Mouse (Mus musculus): ENCODE data around the gene Lmna.
A peak's percentile ranks its signal among the peaks of the same experiment; 100 is the strongest.

Gene Lmna

DNA sequence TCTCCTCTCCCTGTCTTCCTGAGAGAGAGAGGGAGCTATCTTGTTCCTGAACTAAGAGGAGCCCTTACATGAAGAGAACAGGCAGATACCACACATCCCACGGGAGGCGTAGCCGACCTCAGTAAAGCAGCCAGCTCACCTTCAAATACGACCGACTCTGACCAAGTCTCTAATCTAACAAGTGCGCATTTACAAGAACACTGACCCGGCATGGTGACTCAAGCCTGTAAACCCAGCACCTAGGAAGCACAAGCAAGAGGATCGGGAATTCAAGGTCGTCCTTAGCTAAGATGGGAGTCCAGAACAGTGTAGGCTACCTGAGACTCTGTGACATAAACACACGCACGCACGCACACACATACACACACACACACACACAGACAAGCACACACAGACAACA lies 67.3 kb downstream of the Lmna start:
- DNase-seq = no peak

DNA sequence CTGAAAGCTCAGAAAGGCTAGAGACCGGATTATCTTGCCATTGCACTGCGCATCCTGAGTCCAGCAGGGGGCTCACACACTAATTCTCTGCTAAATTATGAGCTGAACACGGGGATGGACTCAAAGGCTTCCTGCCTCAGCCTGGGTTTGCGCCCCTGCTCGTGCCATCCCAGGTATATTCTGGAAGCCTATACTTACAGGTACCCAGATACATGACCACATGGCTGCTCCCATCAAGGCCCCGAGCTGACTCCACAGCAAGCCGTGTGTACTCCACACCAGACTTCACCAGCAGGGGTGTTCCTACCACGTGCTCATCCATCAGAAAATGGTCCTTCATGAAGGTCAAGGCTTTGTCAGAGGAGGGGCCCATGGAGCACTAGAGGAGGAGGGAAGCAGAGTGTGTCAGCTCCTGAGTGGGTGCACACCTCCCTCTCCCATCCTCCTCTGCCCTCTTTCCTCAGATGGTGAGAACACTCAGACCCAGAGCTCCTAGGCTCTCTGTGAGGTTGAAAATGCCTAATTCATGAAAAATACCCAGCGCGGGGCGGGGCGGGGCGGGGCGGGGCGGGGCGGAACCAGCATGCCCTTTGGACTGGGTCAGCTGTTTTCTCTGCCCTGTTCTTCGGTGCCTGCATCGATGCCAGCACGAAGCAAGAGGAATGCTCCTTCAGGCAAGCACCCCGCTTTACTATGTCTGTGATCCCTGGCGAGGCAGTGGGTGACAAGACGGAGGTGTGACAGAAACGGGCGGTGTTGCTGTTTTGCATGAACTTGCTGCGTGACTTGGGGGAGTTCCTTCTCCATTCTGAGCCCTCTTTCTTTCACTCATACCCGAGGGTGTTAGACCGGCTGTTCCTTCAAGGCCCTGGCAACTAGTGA lies 69.0 kb downstream of the Lmna start:
- peak; percentile 69 for DNase-seq

GRCm38 (mm10) chr3:88439582-88439981 lies 70.2 kb downstream of the Lmna start:
- no peak for DNase-seq

- DNase-seq = no peak
Measured at GRCm38 (mm10) chr3:88437454-88437853, 72.3 kb downstream of the Lmna start.

GRCm38 (mm10) chr3:88436395-88437201 lies 73.2 kb downstream of the Lmna start:
- peak; percentile 43 for DNase-seq

DNA sequence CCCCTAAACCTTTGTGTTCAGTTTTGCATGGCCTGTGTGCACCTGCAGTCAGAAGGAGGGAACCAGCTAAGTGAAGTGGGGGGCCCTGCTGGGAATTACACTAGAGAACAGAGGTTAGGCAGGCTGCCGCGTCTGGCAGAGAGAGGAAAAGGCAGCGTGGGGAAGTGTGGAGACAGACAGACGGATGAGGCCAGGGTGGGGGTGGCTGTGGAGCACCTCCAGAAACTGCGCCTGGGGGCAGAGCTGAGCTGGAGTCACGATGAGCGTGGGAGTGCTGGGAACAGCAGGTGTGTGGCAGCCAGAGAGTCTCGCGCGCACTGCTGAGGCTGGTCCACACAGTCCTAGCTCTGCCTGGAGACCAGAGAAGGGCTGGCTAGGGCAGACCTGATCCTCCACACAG lies 74.2 kb downstream of the Lmna start:
- DNase-seq = no peak
